Mouse (Mus musculus) brain, embryonic 18.5 days (tissue): ENCODE measurements at regions not wholly inside any gene's neighbourhood (a gene's known extent, or its start where the extent isn't known, plus 50 kb on each side); places are given as distances from the start of the nearest gene placed in this dataset.

Source experiments
- DNase-seq: peaks from one replicate; pipeline ENCODE4 v3.0.0-alpha.2; 2012; ENCODE audit warnings: low read depth, low spot score

DNA sequence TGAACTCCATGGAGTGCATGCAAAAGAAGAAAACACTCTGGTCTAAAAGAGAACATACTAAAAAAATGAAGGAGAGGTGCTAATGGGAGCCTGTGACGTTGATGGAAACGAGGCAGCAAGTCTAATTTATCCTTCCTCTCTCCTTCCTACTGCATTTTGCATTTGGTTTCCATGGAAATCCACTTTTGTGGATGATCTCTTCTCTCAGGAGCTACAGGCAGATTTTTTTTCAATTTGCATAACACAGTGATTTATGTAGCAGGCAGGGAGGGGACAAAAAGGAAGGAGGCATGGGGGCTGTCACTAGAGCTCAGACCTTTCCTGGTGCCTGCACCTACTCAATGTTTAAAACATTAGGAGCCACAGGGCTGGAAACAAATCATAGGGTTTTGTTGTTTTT, 167.7 kb upstream of the Atp10a start:
- peak; percentile 64 for DNase-seq
